Comparison of ENCODE assay signal across 12 mouse cellular contexts in genomic region chr5:125384512-125385214, GRCm38 (mm10). TPM values are rescaled to one million over a fixed set of nuclear protein-coding genes. Genes with fewer than 3 reads are reported as not detected.
A peak's percentile ranks its signal among the peaks of the same experiment; 100 is the strongest.
DNase-seq lines count a peak whose midpoint lies in the region; ATAC-seq lines count a peak whose summit lies in the region.
"Had no signal": no experiment of that assay in that cellular context is flagged by ENCODE, and none has a peak within 500 bp of the region (broad histone marks: within the 10 kb centered on the region; RNA-seq: fewer than 3 reads in every experiment).

No protein-coding gene starts in this region.

- H3K27ac ChIP-seq in neural tube, embryonic 12.5 days, result no peak overlapping the region
- no peak overlapping the region for H3K27ac ChIP-seq in neural tube, embryonic 15.5 days (replicated peaks)
- H3K27ac ChIP-seq: liver, embryonic 13.5 days had no signal

- H3K27me3 ChIP-seq in neural tube, embryonic 12.5 days (replicated peaks), result no peaks in the 10 kb centered on the region
- H3K27me3 ChIP-seq in neural tube, embryonic 15.5 days (replicated peaks), result no peaks in the 10 kb centered on the region
- H3K27me3 ChIP-seq: liver, embryonic 13.5 days had no signal

- intact Hi-C loops in left cerebral cortex, postnatal 10 days (cut with DNase I), result no loop called here

- H3K9me3 ChIP-seq in neural tube, embryonic 12.5 days, result no peaks in the 10 kb centered on the region
- no peaks in the 10 kb centered on the region for H3K9me3 ChIP-seq in neural tube, embryonic 15.5 days (replicated peaks)
- H3K9me3 ChIP-seq: liver, embryonic 13.5 days had no signal

- peak; percentile 36 for DNase-seq in CD4-positive, CD25-positive, alpha-beta regulatory T cell, adult 2 months (ENCODE audit: low read depth, low spot score)
- peak; percentile 15 for DNase-seq in kidney, adult 18-20 months
- no peak for DNase-seq in kidney, postnatal 4 days
- no peak for DNase-seq in left cerebral cortex, postnatal 10 days (ENCODE audit: extremely low spot score in 1 of 2, low spot score in 2 of 2)
- DNase-seq: B cell, adult 2 months; kidney, adult 9 months; liver, embryonic 13.5 days; thymus, postnatal 36 days had no signal

- H3K4me2 ChIP-seq in neural tube, embryonic 12.5 days (replicated peaks), result peak overlapping the region; percentile 32; the same call in 1 of the 2 replicates
- no peak overlapping the region for H3K4me2 ChIP-seq in neural tube, embryonic 15.5 days
- H3K4me2 ChIP-seq: liver, embryonic 13.5 days had no signal

- peaks cover 17% of the 10 kb centered on the region for H3K36me3 ChIP-seq in neural tube, embryonic 12.5 days
- H3K36me3 ChIP-seq in neural tube, embryonic 15.5 days, result peaks cover 18% of the 10 kb centered on the region

- no peak overlapping the region for H3K4me3 ChIP-seq in neural tube, embryonic 12.5 days
- no peak overlapping the region for H3K4me3 ChIP-seq in neural tube, embryonic 15.5 days (replicated peaks)
- H3K4me3 ChIP-seq: liver, embryonic 13.5 days had no signal

- peaks cover 17% of the 10 kb centered on the region for H3K4me1 ChIP-seq in neural tube, embryonic 12.5 days
- H3K4me1 ChIP-seq in neural tube, embryonic 15.5 days, result peaks cover 40% of the 10 kb centered on the region

- no peak for ATAC-seq in CD4-positive, CD25-positive, alpha-beta regulatory T cell, adult 4 months
- no peak for ATAC-seq in neural tube, embryonic 12.5 days (ENCODE audit: low FRiP score, low read depth)
- ATAC-seq in neural tube, embryonic 15.5 days (ENCODE audit: low FRiP score), result no peak
- no peak for ATAC-seq in megakaryocyte progenitor cell, adult 5-6 weeks (replicated peaks; ENCODE audit: poor library complexity)

- H3K9ac ChIP-seq in neural tube, embryonic 12.5 days, result no peak overlapping the region
- no peak overlapping the region for H3K9ac ChIP-seq in neural tube, embryonic 15.5 days (replicated peaks)
- H3K9ac ChIP-seq: liver, embryonic 13.5 days had no signal

- 90% methylated on average over 2 of the region's 2 CpGs for WGBS in neural tube, embryonic 12.5 days
- 86% methylated on average over 2 of the region's 2 CpGs for WGBS in neural tube, embryonic 15.5 days

RNA-seq across cellular contexts. Expression of gene Gm10382, which starts 4.5 kb away (rescaled TPM):
- polyA plus RNA-seq in CD4-positive, CD25-positive, alpha-beta regulatory T cell, adult 4 months (2017; shearing (Covaris generic)), result 1 to 10 TPM in 1 of 2 experiments, under 1 TPM in 1; 0.70 to 1.0 TPM
- polyA plus RNA-seq in neural tube, embryonic 12.5 days (2016; fragmentation: Nextera tagmentation; extraction: Ambion mirVana), result 0.92 and 1.1 TPM in 2 replicates
- 0.59 and 0.74 TPM in 2 replicates for polyA plus RNA-seq in neural tube, embryonic 15.5 days (2015; fragmentation: Nextera tagmentation; extraction: Ambion mirVana)
- not detected in 2 replicates for total RNA-seq in megakaryocyte progenitor cell, adult 5-6 weeks (2015)
- total RNA-seq in megakaryocyte progenitor cell, adult 5-6 weeks (2017), result 0.91 and 1.3 TPM in 2 replicates
- total RNA-seq in left cerebral cortex, postnatal 10 days (2021), result under 1 TPM; 0.39 to 0.56 TPM

RNA-seq across cellular contexts. Expression of gene Ubc, which starts 5.3 kb away (rescaled TPM):
- polyA plus RNA-seq in CD4-positive, CD25-positive, alpha-beta regulatory T cell, adult 4 months (2017; shearing (Covaris generic)), result 1,000 to 10,000 TPM in 1 of 2 experiments, 100 to 1,000 TPM in 1; 954 to 1,216 TPM
- 1,083 and 1,154 TPM in 2 replicates for polyA plus RNA-seq in neural tube, embryonic 12.5 days (2016; fragmentation: Nextera tagmentation; extraction: Ambion mirVana)
- polyA plus RNA-seq in neural tube, embryonic 15.5 days (2015; fragmentation: Nextera tagmentation; extraction: Ambion mirVana), result 1,353 and 1,380 TPM in 2 replicates
- 172 and 201 TPM in 2 replicates for total RNA-seq in megakaryocyte progenitor cell, adult 5-6 weeks (2015)
- 204 and 293 TPM in 2 replicates for total RNA-seq in megakaryocyte progenitor cell, adult 5-6 weeks (2017)
- 100 to 1,000 TPM; 831 to 842 TPM for total RNA-seq in left cerebral cortex, postnatal 10 days (2021)

RNA-seq across cellular contexts. Expression of gene Scarb1, which starts 43.8 kb away (rescaled TPM):
- polyA plus RNA-seq in CD4-positive, CD25-positive, alpha-beta regulatory T cell, adult 4 months (2017; shearing (Covaris generic)), result 10 to 100 TPM in 1 of 2 experiments, 1 to 10 TPM in 1; 5.9 to 11.6 TPM
- 26.6 and 28.2 TPM in 2 replicates for polyA plus RNA-seq in neural tube, embryonic 12.5 days (2016; fragmentation: Nextera tagmentation; extraction: Ambion mirVana)
- 50.5 and 55.5 TPM in 2 replicates for polyA plus RNA-seq in neural tube, embryonic 15.5 days (2015; fragmentation: Nextera tagmentation; extraction: Ambion mirVana)
- total RNA-seq in megakaryocyte progenitor cell, adult 5-6 weeks (2015), result 58.9 and 60.4 TPM in 2 replicates
- 52.3 and 59.6 TPM in 2 replicates for total RNA-seq in megakaryocyte progenitor cell, adult 5-6 weeks (2017)
- total RNA-seq in left cerebral cortex, postnatal 10 days (2021), result 10 to 100 TPM; 49.1 to 52.9 TPM

RNA-seq across cellular contexts. Expression of gene Dhx37, which starts 49.3 kb away (rescaled TPM):
- 1 to 10 TPM; 8.4 to 8.6 TPM for polyA plus RNA-seq in CD4-positive, CD25-positive, alpha-beta regulatory T cell, adult 4 months (2017; shearing (Covaris generic))
- 15.0 and 15.6 TPM in 2 replicates for polyA plus RNA-seq in neural tube, embryonic 12.5 days (2016; fragmentation: Nextera tagmentation; extraction: Ambion mirVana)
- polyA plus RNA-seq in neural tube, embryonic 15.5 days (2015; fragmentation: Nextera tagmentation; extraction: Ambion mirVana), result 9.9 and 10.9 TPM in 2 replicates
- total RNA-seq in megakaryocyte progenitor cell, adult 5-6 weeks (2015), result 18.9 and 20.0 TPM in 2 replicates
- 47.9 and 56.5 TPM in 2 replicates for total RNA-seq in megakaryocyte progenitor cell, adult 5-6 weeks (2017)
- 10 to 100 TPM; 12.2 to 14.5 TPM for total RNA-seq in left cerebral cortex, postnatal 10 days (2021)

RNA-seq across cellular contexts. Expression of gene Bri3bp, which starts 56.7 kb away (rescaled TPM):
- polyA plus RNA-seq in CD4-positive, CD25-positive, alpha-beta regulatory T cell, adult 4 months (2017; shearing (Covaris generic)), result 1 to 10 TPM; 4.3 to 7.5 TPM
- 37.0 and 39.2 TPM in 2 replicates for polyA plus RNA-seq in neural tube, embryonic 12.5 days (2016; fragmentation: Nextera tagmentation; extraction: Ambion mirVana)
- polyA plus RNA-seq in neural tube, embryonic 15.5 days (2015; fragmentation: Nextera tagmentation; extraction: Ambion mirVana), result 37.3 and 40.6 TPM in 2 replicates
- 53.2 and 60.7 TPM in 2 replicates for total RNA-seq in megakaryocyte progenitor cell, adult 5-6 weeks (2015)
- total RNA-seq in megakaryocyte progenitor cell, adult 5-6 weeks (2017), result 27.7 and 31.0 TPM in 2 replicates
- 10 to 100 TPM; 81.3 to 83.6 TPM for total RNA-seq in left cerebral cortex, postnatal 10 days (2021)

Comparison
In these comparisons a context has a peak if more than half of its experiments do, and no peak if none do; other contexts are left out.
1. DNase-seq: peak in CD4-positive, CD25-positive, alpha-beta regulatory T cell, adult 2 months (single experiment) and kidney, adult 18-20 months (single experiment); none in kidney, postnatal 4 days (0 of 2) and left cerebral cortex, postnatal 10 days (0 of 2).